Mouse (Mus musculus) monocyte, adult 5-6 weeks (primary cell): ENCODE measurements around the gene Tarbp1. TPM values are rescaled to one million over a fixed set of nuclear protein-coding genes. Genes with fewer than 3 reads are reported as not detected.

ENCODE experiments used
- ATAC-seq: fragments of 153-309, 156-312 bp; replicated peaks from 2 replicates; pipeline ENCODE4 v1.8.0; 2017; ENCODE audit warnings: mild to moderate bottlenecking; ENCODE audit not compliant: low TSS enrichment, insufficient number of reproducible peaks, severe bottlenecking, poor library complexity, low FRiP score
- total RNA-seq: library from RNA; stranded (forward); fragments of 200-1000, 200-491, 200-594 nt; gene quantifications from 3 replicates; pipeline ENCODE4 v1.2.3, GENCODE M21; 2017

The Tarbp1 gene
- total RNA-seq = 0.11 to 0.76 TPM (median 0.58 TPM) in 3 replicates

- ATAC-seq = peak; percentile 55; the same call in 1 of the 2 replicates
Measured at GRCm38 (mm10) chr8:126474299-126475187, at the start of gene Tarbp1. Tarbp1 (minus strand) TSS chr8:126475065.

- ATAC-seq = no peak
Measured at GRCm38 (mm10) chr8:126524233-126524985, 49.5 kb upstream of the Tarbp1 start.

- no peak for ATAC-seq
Measured at GRCm38 (mm10) chr8:126523060-126523574, 48.3 kb upstream of the Tarbp1 start.

- no peak for ATAC-seq
Measured at GRCm38 (mm10) chr8:126519447-126519975, 44.6 kb upstream of the Tarbp1 start.

- peak; percentile 65 for ATAC-seq
Measured at GRCm38 (mm10) chr8:126516620-126517577, 42.0 kb upstream of the Tarbp1 start.

GRCm38 (mm10) chr8:126514011-126514964, 39.4 kb upstream of the Tarbp1 start:
- no peak for ATAC-seq

- no peak for ATAC-seq
Measured at GRCm38 (mm10) chr8:126510866-126511265, 36.0 kb upstream of the Tarbp1 start.

GRCm38 (mm10) chr8:126509635-126510034, 34.8 kb upstream of the Tarbp1 start:
- ATAC-seq = no peak

GRCm38 (mm10) chr8:126508871-126509586, 34.2 kb upstream of the Tarbp1 start:
- ATAC-seq = no peak

GRCm38 (mm10) chr8:126508221-126508620, 33.4 kb upstream of the Tarbp1 start:
- no peak for ATAC-seq

- ATAC-seq = no peak
Measured at GRCm38 (mm10) chr8:126504492-126505182, 29.8 kb upstream of the Tarbp1 start.

GRCm38 (mm10) chr8:126502722-126503121, 27.9 kb upstream of the Tarbp1 start:
- ATAC-seq = no peak

GRCm38 (mm10) chr8:126499371-126499770, 24.5 kb upstream of the Tarbp1 start:
- ATAC-seq = no peak

GRCm38 (mm10) chr8:126498465-126498864, 23.6 kb upstream of the Tarbp1 start:
- ATAC-seq = no peak

GRCm38 (mm10) chr8:126497541-126498428, 22.9 kb upstream of the Tarbp1 start:
- peak; percentile 95 for ATAC-seq
